Mouse (Mus musculus) ES-Bruce4 (cell line): ENCODE data around the gene Tbc1d9b. TPM values are rescaled to one million over a fixed set of nuclear protein-coding genes. Genes with fewer than 3 reads are reported as not detected.

ENCODE experiments used
- H3K27ac ChIP-seq: 2 replicates; pipeline ENCODE4 v1.5.1; 2012; ENCODE audit warnings: low read length, inconsistent platforms; ENCODE audit not compliant: insufficient read depth
- H3K27me3 ChIP-seq: 2 replicates; pipeline ENCODE4 v1.6.1; 2012; ENCODE audit warnings: mild to moderate bottlenecking, low read length, inconsistent platforms; ENCODE audit not compliant: control insufficient read depth, poor library complexity, insufficient read depth, severe bottlenecking
- H3K36me3 ChIP-seq: 2 replicates; pipeline ENCODE4 v1.6.1; 2012; ENCODE audit warnings: inconsistent platforms, mild to moderate bottlenecking, low read length, moderate library complexity; ENCODE audit not compliant: control insufficient read depth, poor library complexity, insufficient read depth, severe bottlenecking
- H3K4me1 ChIP-seq: one replicate; pipeline ENCODE4 v1.8.1; 2011; ENCODE audit warnings: low read length; ENCODE audit not compliant: control insufficient read depth, insufficient read depth
- H3K4me3 ChIP-seq: 2 replicates; pipeline ENCODE4 v1.5.1; 2011; ENCODE audit warnings: low read depth, mild to moderate bottlenecking, low read length
- H3K9ac ChIP-seq: 2 replicates; pipeline ENCODE4 v1.6.1; 2012; ENCODE audit warnings: low read depth, mild to moderate bottlenecking, inconsistent platforms; ENCODE audit not compliant: poor library complexity, severe bottlenecking
- H3K9me3 ChIP-seq: replicated peaks from 2 replicates; pipeline ENCODE4 v1.6.1; 2012; ENCODE audit warnings: mild to moderate bottlenecking, low read length, inconsistent platforms; ENCODE audit not compliant: control insufficient read depth, poor library complexity, insufficient read depth, severe bottlenecking
- CTCF ChIP-seq: IDR thresholded peaks from one replicate; pipeline ENCODE4 v1.8.1; 2011; ENCODE audit warnings: low read depth, low read length
- EP300 ChIP-seq: IDR thresholded peaks from 2 replicates; pipeline ENCODE4 v1.6.1; 2011; ENCODE audit warnings: low read depth, low read length; ENCODE audit not compliant: insufficient read depth
- POLR2A ChIP-seq: IDR thresholded peaks from one replicate; pipeline ENCODE4 v1.8.1; 2011; ENCODE audit warnings: low read length; ENCODE audit not compliant: insufficient read depth
- polyA plus RNA-seq: library from polyadenylated mRNA; stranded (reverse); fragments of >200 nt; gene quantifications from 2 replicates; pipeline ENCODE4 v1.2.4, GENCODE M21; 2011; ENCODE audit warnings: low read depth; ENCODE audit not compliant: missing spikeins, insufficient read depth, insufficient read length

Tbc1d9b gene
- polyA plus RNA-seq, 1 experiment: 30.6 TPM

DNA sequence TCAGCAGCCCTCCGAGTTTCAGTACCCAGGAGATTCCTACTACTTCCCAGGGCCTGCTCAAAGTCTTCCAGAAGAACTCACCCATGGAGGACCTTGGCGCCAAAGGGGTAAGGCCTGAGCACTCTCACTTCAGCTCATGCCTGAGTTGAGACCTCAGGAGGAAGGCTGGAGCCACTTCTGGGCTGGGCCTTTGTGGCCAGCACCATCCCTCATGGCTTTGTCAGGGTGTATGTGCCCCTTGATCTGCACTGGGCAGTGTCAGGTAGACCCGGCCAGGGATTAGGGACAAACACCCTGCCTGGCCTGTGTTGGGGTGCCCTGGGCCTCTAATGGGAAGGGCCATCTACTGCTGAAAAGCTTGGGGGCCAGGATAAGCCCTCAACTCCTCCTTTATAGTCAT, 20.2 kb downstream of the Tbc1d9b start:
- Histone ChIP-seq H3K36me3 (peaks cover 2% of the 10 kb centered on the region; the same call in 1 of the 2 replicates), H3K9me3 (no peaks in the 10 kb centered on the region), H3K27me3 (no peaks in the 10 kb centered on the region), H3K4me3 (no peak overlapping the region), H3K27ac (no peak overlapping the region), H3K9ac (no peak overlapping the region), H3K4me1 (no peaks in the 10 kb centered on the region)
- no peak for TF ChIP-seq CTCF
- TF ChIP-seq POLR2A: no peak
- no peak for TF ChIP-seq EP300

DNA sequence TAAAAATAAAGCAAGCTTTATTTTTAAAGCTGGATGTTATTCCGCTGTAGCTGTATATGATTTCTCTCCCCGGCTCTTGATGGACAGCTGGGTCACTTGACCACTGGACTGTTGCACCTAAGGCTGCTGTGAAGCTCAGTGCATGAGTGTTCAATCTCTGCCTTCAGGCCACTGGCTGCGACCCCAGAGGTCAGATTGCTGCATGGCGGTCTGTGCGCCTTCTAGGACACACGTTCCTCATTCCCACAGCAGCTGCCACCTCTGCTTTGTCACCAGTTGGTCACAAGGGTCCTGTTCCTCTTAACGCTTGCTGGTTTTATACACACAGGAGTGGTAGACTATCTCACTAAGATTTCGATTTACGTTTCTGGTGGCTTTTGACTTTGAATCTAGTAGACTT, 23.0 kb downstream of the Tbc1d9b start:
- Histone ChIP-seq H3K4me1 (no peaks in the 10 kb centered on the region), H3K36me3 (peaks cover 2% of the 10 kb centered on the region; the same call in 1 of the 2 replicates)

DNA sequence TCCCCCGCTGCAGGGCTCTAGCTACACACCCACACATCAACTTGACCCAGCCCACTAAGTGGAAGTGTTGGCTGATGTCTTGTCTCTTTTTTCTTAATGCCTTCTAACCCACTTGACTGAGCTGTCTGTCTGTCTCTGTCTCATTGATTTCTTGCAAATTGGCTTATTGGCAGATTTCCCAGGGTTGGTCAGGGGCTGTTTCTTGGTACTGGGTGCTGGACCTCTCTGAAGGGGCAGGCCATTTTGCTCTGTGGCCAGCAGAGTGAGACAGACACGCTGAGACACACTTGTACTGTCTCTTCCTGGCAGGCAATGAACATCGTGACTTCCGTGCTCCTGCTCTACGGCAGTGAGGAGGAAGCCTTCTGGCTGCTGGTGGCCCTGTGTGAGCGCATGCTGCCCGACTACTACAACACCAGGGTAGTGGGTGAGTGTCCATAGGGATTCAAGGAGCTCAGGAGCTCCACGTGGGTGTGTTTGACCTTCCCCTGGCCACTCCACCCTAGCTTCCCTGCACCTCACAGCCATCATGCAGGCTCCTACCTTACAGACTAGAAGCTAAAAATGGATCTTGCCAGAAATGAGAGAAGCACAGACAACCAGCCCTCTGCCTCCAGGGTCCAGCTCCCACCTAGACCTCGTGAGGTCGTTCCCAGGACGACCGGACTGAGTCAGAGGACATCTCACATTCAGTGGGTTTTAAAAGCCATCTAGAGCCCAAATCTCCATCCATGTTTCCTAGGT, 23.8 kb downstream of the Tbc1d9b start:
- Histone ChIP-seq H3K9me3 (no peaks in the 10 kb centered on the region), H3K27ac (no peak overlapping the region), H3K9ac (no peak overlapping the region), H3K4me3 (no peak overlapping the region), H3K36me3 (peaks cover 2% of the 10 kb centered on the region; the same call in 1 of the 2 replicates), H3K4me1 (no peaks in the 10 kb centered on the region), H3K27me3 (no peaks in the 10 kb centered on the region)
- TF ChIP-seq POLR2A: no peak
- no peak for TF ChIP-seq CTCF
- no peak for TF ChIP-seq EP300

More for the DNA sequence above, 23.0 kb downstream of the Tbc1d9b start:
- H3K9me3 ChIP-seq: no peaks in the 10 kb centered on the region
- H3K4me3 ChIP-seq: no peak overlapping the region
- H3K9ac ChIP-seq: no peak overlapping the region
- no peaks in the 10 kb centered on the region for H3K27me3 ChIP-seq
- no peak for TF ChIP-seq EP300
- no peak for TF ChIP-seq CTCF
- no peak overlapping the region for H3K27ac ChIP-seq

GRCm38 (mm10) chr11:50155785-50156184, 24.6 kb downstream of the Tbc1d9b start:
- H3K36me3 ChIP-seq: peaks cover 2% of the 10 kb centered on the region; the same call in 1 of the 2 replicates
- no peaks in the 10 kb centered on the region for H3K9me3 ChIP-seq
- no peak overlapping the region for H3K9ac ChIP-seq
- no peak overlapping the region for H3K4me3 ChIP-seq
- H3K4me1 ChIP-seq: no peaks in the 10 kb centered on the region
- TF ChIP-seq POLR2A (no peak), EP300 (no peak), CTCF (no peak)
- no peaks in the 10 kb centered on the region for H3K27me3 ChIP-seq
- H3K27ac ChIP-seq: no peak overlapping the region

- no peaks in the 10 kb centered on the region for H3K4me1 ChIP-seq
- TF ChIP-seq CTCF (no peak), POLR2A (no peak), EP300 (no peak)
- H3K27ac ChIP-seq: no peak overlapping the region
- no peak overlapping the region for H3K4me3 ChIP-seq
- no peaks in the 10 kb centered on the region for H3K27me3 ChIP-seq
- peaks cover 2% of the 10 kb centered on the region; the same call in 1 of the 2 replicates for H3K36me3 ChIP-seq
- no peak overlapping the region for H3K9ac ChIP-seq
- no peaks in the 10 kb centered on the region for H3K9me3 ChIP-seq
These were observed 25.6 kb downstream of the Tbc1d9b start for GRCm38 (mm10) chr11:50156725-50157258.

GRCm38 (mm10) chr11:50158346-50158745, 27.1 kb downstream of the Tbc1d9b start:
- H3K4me3 ChIP-seq: no peak overlapping the region
- TF ChIP-seq EP300: no peak
- no peak for TF ChIP-seq CTCF
- TF ChIP-seq POLR2A: no peak
- no peaks in the 10 kb centered on the region for H3K9me3 ChIP-seq
- H3K36me3 ChIP-seq: no peaks in the 10 kb centered on the region; the same call in 1 of the 2 replicates
- H3K27ac ChIP-seq: no peak overlapping the region
- no peak overlapping the region for H3K9ac ChIP-seq
- no peaks in the 10 kb centered on the region for H3K27me3 ChIP-seq
- H3K4me1 ChIP-seq: no peaks in the 10 kb centered on the region
